Mouse (Mus musculus) brain, embryonic 14.5 days (tissue): Measurements from ENCODE around the gene Usp46.

ENCODE experiments used
- CTCF ChIP-seq: fragments of 200-500 bp; IDR thresholded peaks from 2 replicates; pipeline ENCODE4 v1.5.1; 2012; ENCODE audit warnings: inconsistent platforms, mild to moderate bottlenecking, moderate library complexity, borderline replicate concordance; ENCODE audit not compliant: insufficient read depth, insufficient read length; ENCODE audit errors: extremely low read depth
- POLR2A ChIP-seq: fragments of 200-500 bp; IDR thresholded peaks from 2 replicates; pipeline ENCODE4 v1.6.1; 2012; ENCODE audit warnings: mild to moderate bottlenecking, inconsistent platforms, borderline replicate concordance; ENCODE audit not compliant: poor library complexity, insufficient read depth, insufficient read length, severe bottlenecking; ENCODE audit errors: extremely low read depth

- TF ChIP-seq CTCF (no peak), POLR2A (no peak)
Observed at GRCm38 (mm10) chr5:74001743-74002142, 66.5 kb downstream of the Usp46 start.
